Mouse (Mus musculus) E14TG2a.4 (cell line): ENCODE results near the gene Pld5.

Source experiments
- CTCF ChIP-seq: conservative IDR thresholded peaks from 2 replicates; pipeline ENCODE4 v1.5.1; 2014; ENCODE audit warnings: low read length
- POU5F1 ChIP-seq: IDR thresholded peaks from 2 replicates; pipeline ENCODE4 v1.6.1; 2014; ENCODE audit warnings: low read length, borderline replicate concordance

DNA sequence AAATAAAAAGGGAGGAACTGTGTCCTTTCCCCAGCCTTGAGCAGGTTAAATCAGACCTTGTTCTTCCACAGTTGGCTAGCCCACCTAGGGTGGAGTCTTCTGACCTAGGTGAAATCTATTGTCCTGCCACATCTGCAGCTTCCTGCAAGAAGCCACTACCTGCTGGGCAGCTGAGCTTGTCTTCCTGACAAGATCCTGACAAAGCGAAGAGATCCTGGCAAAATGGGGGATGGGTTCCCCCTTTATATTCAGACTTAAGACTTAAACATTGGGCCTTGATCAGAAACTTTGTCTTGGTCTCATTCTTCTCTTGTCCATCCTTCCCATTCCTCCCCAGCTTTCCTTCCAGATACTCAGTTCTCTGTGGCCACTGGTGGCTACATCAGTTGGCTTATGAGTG lies 246.0 kb downstream of the Pld5 start:
- TF ChIP-seq CTCF (no peak), POU5F1 (no peak)
